Mouse (Mus musculus) G1E (cell line): ENCODE data around the gene Fuca1. TPM values are rescaled to one million over a fixed set of nuclear protein-coding genes. Genes with fewer than 3 reads are reported as not detected.

ENCODE experiments used
- ATAC-seq: 2 replicates; pipeline ENCODE4 v1.8.0; 2016; ENCODE audit warnings: mild to moderate bottlenecking; ENCODE audit not compliant: insufficient number of reproducible peaks, poor library complexity, low FRiP score, severe bottlenecking; ENCODE audit errors: extremely low read depth
- DNase-seq: peaks from one replicate; pipeline ENCODE4 v3.0.0; 2012; ENCODE audit warnings: low spot score
- H3K27me3 ChIP-seq: 2 replicates; pipeline ENCODE4 v1.6.1; 2012; ENCODE audit warnings: mild to moderate bottlenecking, low read length, inconsistent platforms; ENCODE audit not compliant: insufficient read depth
- H3K36me3 ChIP-seq: replicated peaks from 2 replicates; pipeline ENCODE3; 2012; ENCODE audit warnings: mild to moderate bottlenecking, inconsistent platforms
- H3K4me1 ChIP-seq: 2 replicates; pipeline ENCODE4 v1.6.1; 2012; ENCODE audit warnings: low read depth, low read length, inconsistent platforms, mixed read lengths; ENCODE audit not compliant: insufficient read depth
- H3K4me3 ChIP-seq: 2 replicates; pipeline ENCODE4 v1.5.1; 2012; ENCODE audit warnings: low read depth, mild to moderate bottlenecking, inconsistent platforms, low read length, moderate library complexity, mixed read lengths
- H3K9me3 ChIP-seq: replicated peaks from 2 replicates; pipeline ENCODE4 v1.6.1; 2012; ENCODE audit warnings: inconsistent platforms
- CTCF ChIP-seq: IDR thresholded peaks from 2 replicates; pipeline ENCODE4 v1.5.1; 2012; ENCODE audit warnings: low read depth, low read length, inconsistent platforms, mixed read lengths
- GATA1 ChIP-seq: IDR thresholded peaks from 2 replicates; pipeline ENCODE4 v1.6.1; 2012; ENCODE audit warnings: borderline replicate concordance, low read length, inconsistent platforms, mixed read lengths
- GATA2 ChIP-seq: IDR thresholded peaks from 2 replicates; pipeline ENCODE4 v1.6.1; 2012; ENCODE audit warnings: low read depth, low read length, inconsistent platforms, borderline replicate concordance
- POLR2AphosphoS5 ChIP-seq: IDR thresholded peaks from 2 replicates; pipeline ENCODE4 v1.6.1; 2012; ENCODE audit warnings: low read depth, low read length, inconsistent platforms; ENCODE audit not compliant: insufficient replicate concordance
- TAL1 ChIP-seq: conservative IDR thresholded peaks from 2 replicates; pipeline ENCODE4 v1.6.1; 2012; ENCODE audit warnings: low read depth, low read length, inconsistent platforms, mixed read lengths
- polyA plus RNA-seq: library from polyadenylated mRNA; stranded (reverse); fragments of >175 nt; gene quantifications from 2 replicates; pipeline ENCODE4 v1.2.3, GENCODE M21; 2012
- total RNA-seq, 2 experiments: library from RNA; stranded (forward) in 1 of 2; stranded (reverse) in 1 of 2; fragments of 200-1000 nt in 1 of 2; fragments of >200 nt in 1 of 2; fragmentation: Nextera tagmentation in 1 of 2; gene quantifications; 2 replicates each; pipeline ENCODE4 v1.2.3; 2014 to 2017

The Fuca1 gene
- total and polyA plus RNA-seq, 3 experiments, result 13.9 to 149 (median 66.2) TPM

GRCm38 (mm10) chr4:135909326-135910066 is 11.0 kb upstream of the Fuca1 start:
- H3K4me3 ChIP-seq, result no peak overlapping the region
- peaks cover 83% of the 10 kb centered on the region for H3K4me1 ChIP-seq
- H3K9me3 ChIP-seq, result no peaks in the 10 kb centered on the region
- no peak for TF ChIP-seq CTCF
- TF ChIP-seq TAL1, result no peak
- TF ChIP-seq GATA1, result no peak
- TF ChIP-seq POLR2AphosphoS5, result no peak
- no peak for TF ChIP-seq GATA2
- H3K36me3 ChIP-seq, result peaks cover 28% of the 10 kb centered on the region
- no peak for DNase-seq
- no peak for ATAC-seq
- no peaks in the 10 kb centered on the region for H3K27me3 ChIP-seq

GRCm38 (mm10) chr4:135911531-135911930 is 9.0 kb upstream of the Fuca1 start:
- Histone ChIP-seq H3K4me1 (peaks cover 64% of the 10 kb centered on the region), H3K27me3 (peaks cover under 1% of the 10 kb centered on the region; the same call in 1 of the 2 replicates), H3K4me3 (no peak overlapping the region), H3K9me3 (no peaks in the 10 kb centered on the region), H3K36me3 (peaks cover 26% of the 10 kb centered on the region)
- no peak for TF ChIP-seq TAL1
- TF ChIP-seq POLR2AphosphoS5, result no peak
- no peak for TF ChIP-seq GATA1
- no peak for TF ChIP-seq GATA2
- no peak for TF ChIP-seq CTCF
- ATAC-seq (no peak; the same call in 1 of the 2 replicates), DNase-seq (no peak)

- ATAC-seq, result no peak
- peaks cover 58% of the 10 kb centered on the region for H3K4me1 ChIP-seq
- no peak overlapping the region for H3K4me3 ChIP-seq
These were observed 8.4 kb upstream of the Fuca1 start for GRCm38 (mm10) chr4:135912164-135912563.

GRCm38 (mm10) chr4:135912835-135913234 is 7.7 kb upstream of the Fuca1 start:
- H3K9me3 ChIP-seq, result no peaks in the 10 kb centered on the region
- H3K4me3 ChIP-seq, result peak overlapping the region; percentile 45; the same call in 1 of the 2 replicates
- TF ChIP-seq POLR2AphosphoS5 (no peak), CTCF (no peak), GATA1 (no peak), GATA2 (no peak), TAL1 (no peak)
- H3K36me3 ChIP-seq, result peaks cover 34% of the 10 kb centered on the region
- peak; percentile 8; the same call in 1 of the 2 replicates for ATAC-seq
- H3K4me1 ChIP-seq, result peaks cover 52% of the 10 kb centered on the region
- DNase-seq, result no peak
- H3K27me3 ChIP-seq, result peaks cover 3% of the 10 kb centered on the region; the same call in 1 of the 2 replicates

More at GRCm38 (mm10) chr4:135912164-135912563, 8.4 kb upstream of the Fuca1 start:
- peaks cover 3% of the 10 kb centered on the region; the same call in 1 of the 2 replicates for H3K27me3 ChIP-seq
- H3K9me3 ChIP-seq, result no peaks in the 10 kb centered on the region
- TF ChIP-seq GATA1 (no peak), CTCF (no peak), GATA2 (no peak), TAL1 (no peak), POLR2AphosphoS5 (no peak)
- no peak for DNase-seq
- H3K36me3 ChIP-seq, result peaks cover 33% of the 10 kb centered on the region

- H3K36me3 ChIP-seq, result peaks cover 34% of the 10 kb centered on the region
- TF ChIP-seq TAL1 (no peak), CTCF (no peak), POLR2AphosphoS5 (no peak), GATA1 (no peak)
- H3K27me3 ChIP-seq, result peaks cover 3% of the 10 kb centered on the region; the same call in 1 of the 2 replicates
- peaks cover 48% of the 10 kb centered on the region for H3K4me1 ChIP-seq
- DNase-seq (no peak), ATAC-seq (peak; percentile 12; the same call in 1 of the 2 replicates)
- H3K4me3 ChIP-seq, result no peak overlapping the region
- H3K9me3 ChIP-seq, result no peaks in the 10 kb centered on the region
These were observed 7.1 kb upstream of the Fuca1 start for GRCm38 (mm10) chr4:135913433-135913832.

- peaks cover 3% of the 10 kb centered on the region; the same call in 1 of the 2 replicates for H3K27me3 ChIP-seq
- no peaks in the 10 kb centered on the region for H3K9me3 ChIP-seq
- DNase-seq (no peak), ATAC-seq (no peak)
- H3K4me1 ChIP-seq, result peaks cover 22% of the 10 kb centered on the region
- peaks cover 52% of the 10 kb centered on the region for H3K36me3 ChIP-seq
- H3K4me3 ChIP-seq, result no peak overlapping the region
- TF ChIP-seq CTCF (no peak), POLR2AphosphoS5 (no peak), TAL1 (no peak), GATA1 (no peak), GATA2 (no peak)
These were observed 1.8 kb upstream of the Fuca1 start for GRCm38 (mm10) chr4:135918635-135919279.
